Mouse (Mus musculus) midbrain, embryonic 14.5 days (tissue): ENCODE measurements at regions not wholly inside any gene's neighbourhood (a gene's known extent, or its start where the extent isn't known, plus 50 kb on each side); places are given as distances from the start of the nearest gene placed in this dataset.

Experiments used
- ATAC-seq: fragments of 200-750 bp; cut with Nextera tagmentation; 2 replicates; pipeline ENCODE4 v1.8.0; 2017; ENCODE audit warnings: moderate number of reproducible peaks, moderate library complexity; ENCODE audit not compliant: low FRiP score, low TSS enrichment
- DNase-seq: peaks from one replicate; pipeline ENCODE4 v3.0.0-alpha.2; 2015
- H3K27ac ChIP-seq: fragments of 300-500 bp; sonication (generic); replicated peaks from 2 replicates; pipeline ENCODE4 v1.5.1; 2014; ENCODE audit warnings: mild to moderate bottlenecking, low read depth, low read length, moderate library complexity
- H3K27me3 ChIP-seq: fragments of 300-500 bp; sonication (generic); 2 replicates; pipeline ENCODE4 v1.6.1; 2014; ENCODE audit warnings: low read length, control low read depth, mixed read lengths; ENCODE audit not compliant: control insufficient read depth, insufficient read depth
- H3K36me3 ChIP-seq: fragments of 300-500 bp; sonication (generic); 2 replicates; pipeline ENCODE4 v1.6.1; 2014; ENCODE audit warnings: low read length, control low read depth; ENCODE audit not compliant: control insufficient read depth, insufficient read depth
- H3K4me1 ChIP-seq: fragments of 300-500 bp; sonication (generic); 2 replicates; pipeline ENCODE4 v1.6.1; 2014; ENCODE audit warnings: mild to moderate bottlenecking, antibody characterized with exemption, low read length, control low read depth; ENCODE audit not compliant: control insufficient read depth, insufficient read depth
- H3K4me2 ChIP-seq: fragments of 300-500 bp; sonication (generic); 2 replicates; pipeline ENCODE4 v1.6.1; 2014; ENCODE audit warnings: mild to moderate bottlenecking, low read length, moderate library complexity
- H3K4me3 ChIP-seq: fragments of 300-500 bp; sonication (generic); replicated peaks from 2 replicates; pipeline ENCODE4 v1.5.1; 2014; ENCODE audit warnings: low read depth, low read length
- H3K9ac ChIP-seq: fragments of 300-500 bp; sonication (generic); replicated peaks from 2 replicates; pipeline ENCODE4 v1.6.1; 2014; ENCODE audit warnings: mild to moderate bottlenecking, low read length, moderate library complexity
- H3K9me3 ChIP-seq: fragments of 300-500 bp; sonication (generic); 2 replicates; pipeline ENCODE4 v1.6.1; 2016; ENCODE audit warnings: low read length, control low read depth, mixed read lengths; ENCODE audit not compliant: control insufficient read depth
- WGBS: fragments of 180-500 bp; shearing (Covaris S2); extraction: QIAGEN DNeasy Blood & Tissue Kit; methylation state at CpG from one replicate; pipeline ENCODE4 v1.1.7; 2014; 5-methylcytosine and 5-hydroxymethylcytosine counted together

DNA sequence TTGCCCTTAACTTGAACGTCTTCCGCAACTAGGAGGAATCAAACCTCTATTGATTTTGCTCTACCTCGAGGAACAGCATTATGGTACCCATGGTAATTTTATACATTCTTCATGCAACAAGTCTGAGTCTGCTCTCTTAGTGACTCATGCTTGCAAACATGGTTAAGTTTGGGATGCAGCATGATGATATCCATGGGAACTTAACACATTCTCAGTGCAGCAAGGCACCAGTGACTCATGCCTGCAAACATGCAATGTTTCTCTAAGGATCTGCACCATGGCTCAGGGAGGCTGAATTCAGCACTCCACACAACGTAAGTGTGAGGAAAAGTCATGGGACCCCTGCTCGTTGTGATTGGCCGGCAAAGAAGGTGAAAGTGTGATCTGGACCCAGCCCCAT, 487.1 kb upstream of the Kdm8 start:
- H3K9ac ChIP-seq: no peak overlapping the region

DNA sequence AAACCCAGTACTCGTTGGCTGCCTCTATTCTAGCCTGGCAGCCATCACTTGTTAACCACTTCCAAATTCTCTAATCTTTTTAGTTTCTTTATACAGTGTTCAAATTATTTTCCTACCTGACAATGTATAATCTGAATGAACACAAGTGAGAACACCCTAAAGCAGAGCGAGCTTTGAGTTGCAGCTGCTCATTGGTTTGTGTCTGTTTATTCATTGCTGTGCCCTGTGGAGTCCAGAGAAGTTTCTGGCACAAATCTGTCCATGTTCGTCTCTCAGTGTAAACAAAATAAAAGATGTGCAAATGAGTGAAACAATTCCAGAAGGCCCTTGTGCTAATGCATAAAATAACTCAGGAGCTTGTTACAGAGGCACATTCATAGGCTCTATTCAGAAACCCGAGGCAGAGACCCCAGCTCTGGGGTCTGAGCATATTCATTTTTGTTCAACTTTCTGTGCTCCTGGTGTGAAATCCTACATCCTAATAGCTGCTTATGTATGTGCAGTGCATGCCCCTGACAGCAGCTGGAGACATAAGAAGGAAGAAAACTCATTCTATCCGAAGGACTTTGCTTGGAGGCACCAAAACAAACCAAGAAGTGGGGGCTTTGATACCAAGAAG, 469.5 kb upstream of the Kdm8 start:
- Histone ChIP-seq H3K9ac (no peak overlapping the region), H3K27me3 (no peaks in the 10 kb centered on the region), H3K9me3 (no peaks in the 10 kb centered on the region), H3K36me3 (no peaks in the 10 kb centered on the region), H3K4me2 (no peak overlapping the region), H3K4me1 (no peaks in the 10 kb centered on the region), H3K27ac (no peak overlapping the region), H3K4me3 (no peak overlapping the region)
- WGBS: 68% methylated on average over 5 of the region's 5 CpGs
- no peak for DNase-seq
- no peak for ATAC-seq

More for the DNA sequence above, 487.1 kb upstream of the Kdm8 start:
- ATAC-seq: no peak
- 89% methylated on average over 6 of the region's 6 CpGs for WGBS
- no peaks in the 10 kb centered on the region for H3K36me3 ChIP-seq
- H3K27me3 ChIP-seq: no peaks in the 10 kb centered on the region
- DNase-seq: no peak
- H3K4me2 ChIP-seq: no peak overlapping the region
- no peaks in the 10 kb centered on the region for H3K4me1 ChIP-seq
- H3K27ac ChIP-seq: no peak overlapping the region
- no peak overlapping the region for H3K4me3 ChIP-seq
- H3K9me3 ChIP-seq: no peaks in the 10 kb centered on the region

DNA sequence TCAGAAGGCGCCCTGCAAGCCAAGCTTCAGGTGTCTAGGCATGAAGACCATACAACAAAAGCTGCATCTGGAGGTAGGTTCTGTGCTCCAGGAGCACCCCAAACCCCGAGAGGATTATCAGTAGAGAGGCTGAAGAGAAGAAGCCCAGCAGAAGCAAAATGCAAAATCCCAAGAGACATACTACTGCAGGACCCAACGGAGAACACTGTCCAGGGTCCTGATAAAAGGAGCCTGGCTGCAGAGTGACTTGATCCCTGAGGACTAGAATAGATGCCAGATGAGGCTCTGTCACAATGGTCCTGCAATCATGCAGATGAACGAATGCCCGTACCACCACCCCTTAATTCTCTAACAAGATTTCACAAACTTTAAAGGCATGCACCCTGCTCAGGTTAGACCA, 455.0 kb upstream of the Kdm8 start:
- Histone ChIP-seq H3K4me3 (no peak overlapping the region), H3K4me2 (no peak overlapping the region), H3K27me3 (no peaks in the 10 kb centered on the region), H3K4me1 (no peaks in the 10 kb centered on the region), H3K9ac (no peak overlapping the region), H3K27ac (no peak overlapping the region), H3K9me3 (no peaks in the 10 kb centered on the region), H3K36me3 (no peaks in the 10 kb centered on the region)
- WGBS: 66% methylated on average over 5 of the region's 5 CpGs
- DNase-seq: no peak
- no peak for ATAC-seq

DNA sequence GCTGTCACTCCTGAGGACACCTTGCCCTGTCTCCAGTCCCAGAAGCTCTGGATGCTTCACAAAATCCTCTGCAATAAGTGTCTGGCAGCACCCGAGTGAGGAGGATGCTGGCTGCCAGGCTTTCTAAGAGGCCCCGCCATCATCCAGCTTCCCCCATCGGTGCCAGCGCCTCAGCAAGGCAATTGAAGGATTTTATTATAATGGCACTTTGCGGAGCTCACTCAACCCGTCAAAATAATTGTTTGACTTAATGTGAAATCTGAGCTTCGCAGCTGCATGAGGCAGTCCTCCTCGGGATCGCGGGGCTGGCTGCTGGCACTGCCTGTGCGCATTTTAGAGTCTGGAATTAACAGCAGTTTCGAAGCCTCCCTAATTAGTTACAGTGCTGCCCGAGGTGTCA, 453.8 kb upstream of the Kdm8 start:
- peak; percentile 66 for DNase-seq
- 28% methylated on average over 13 of the region's 13 CpGs for WGBS
- no peak overlapping the region for H3K4me3 ChIP-seq
- H3K27me3 ChIP-seq: no peaks in the 10 kb centered on the region
- no peaks in the 10 kb centered on the region for H3K9me3 ChIP-seq
- no peaks in the 10 kb centered on the region for H3K36me3 ChIP-seq
- H3K9ac ChIP-seq: no peak overlapping the region
- peak overlapping the region; percentile 37 for H3K4me2 ChIP-seq
- no peak for ATAC-seq
- peak overlapping the region; percentile 37; the same call in 1 of the 2 replicates for H3K27ac ChIP-seq
- H3K4me1 ChIP-seq: no peaks in the 10 kb centered on the region

DNA sequence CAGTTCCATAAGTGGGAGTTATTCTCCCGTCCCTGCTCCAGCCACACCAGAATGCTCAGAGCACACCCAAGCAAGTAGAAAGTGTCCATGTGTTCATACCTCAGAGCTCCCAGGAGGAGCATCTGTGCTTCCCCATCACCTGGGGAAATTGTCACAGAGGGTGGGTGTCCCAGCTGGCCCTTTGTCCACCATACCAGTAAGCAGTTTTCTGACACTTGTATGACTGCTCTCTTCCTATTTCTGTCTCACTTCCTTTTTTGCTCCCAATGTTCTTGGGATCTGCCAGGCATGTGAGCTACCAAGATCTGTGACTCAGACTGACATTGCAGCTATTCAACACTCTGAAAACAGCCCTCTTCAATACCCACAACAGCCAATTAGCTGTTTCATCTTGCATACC, 447.9 kb upstream of the Kdm8 start:
- ATAC-seq (no peak), DNase-seq (no peak)
- H3K27me3 ChIP-seq: no peaks in the 10 kb centered on the region
- H3K9me3 ChIP-seq: no peaks in the 10 kb centered on the region
- H3K4me3 ChIP-seq: no peak overlapping the region
- no peak overlapping the region for H3K27ac ChIP-seq
- H3K9ac ChIP-seq: no peak overlapping the region
- 88% methylated on average over 1 of the region's 1 CpGs for WGBS
- no peak overlapping the region for H3K4me2 ChIP-seq
- no peaks in the 10 kb centered on the region for H3K36me3 ChIP-seq
- H3K4me1 ChIP-seq: peaks cover 4% of the 10 kb centered on the region; the same call in 1 of the 2 replicates

DNA sequence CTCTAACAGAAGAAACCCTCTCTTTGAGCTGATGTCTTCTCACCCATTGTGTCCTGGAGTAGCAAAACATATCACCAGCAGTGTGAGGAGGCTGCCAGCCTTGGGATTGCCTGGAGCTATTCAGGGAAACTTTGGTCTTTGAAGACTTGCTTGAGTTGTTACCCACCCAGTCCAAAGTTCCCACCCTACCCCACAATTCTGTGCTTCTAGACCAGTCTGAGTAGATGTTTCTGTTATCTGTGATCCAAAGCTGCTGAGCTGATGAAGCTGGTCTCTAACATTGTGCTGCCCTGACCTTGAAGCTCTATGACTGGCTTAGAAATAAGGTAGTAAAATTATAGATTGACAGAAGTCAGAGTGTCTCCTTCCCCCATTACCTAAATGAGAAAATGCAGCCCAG, 443.8 kb upstream of the Kdm8 start:
- Histone ChIP-seq H3K27me3 (no peaks in the 10 kb centered on the region), H3K27ac (no peak overlapping the region), H3K4me1 (peaks cover 6% of the 10 kb centered on the region; the same call in 1 of the 2 replicates), H3K36me3 (no peaks in the 10 kb centered on the region), H3K9me3 (no peaks in the 10 kb centered on the region), H3K4me2 (no peak overlapping the region), H3K9ac (no peak overlapping the region), H3K4me3 (no peak overlapping the region)
- DNase-seq: no peak
- ATAC-seq: no peak

DNA sequence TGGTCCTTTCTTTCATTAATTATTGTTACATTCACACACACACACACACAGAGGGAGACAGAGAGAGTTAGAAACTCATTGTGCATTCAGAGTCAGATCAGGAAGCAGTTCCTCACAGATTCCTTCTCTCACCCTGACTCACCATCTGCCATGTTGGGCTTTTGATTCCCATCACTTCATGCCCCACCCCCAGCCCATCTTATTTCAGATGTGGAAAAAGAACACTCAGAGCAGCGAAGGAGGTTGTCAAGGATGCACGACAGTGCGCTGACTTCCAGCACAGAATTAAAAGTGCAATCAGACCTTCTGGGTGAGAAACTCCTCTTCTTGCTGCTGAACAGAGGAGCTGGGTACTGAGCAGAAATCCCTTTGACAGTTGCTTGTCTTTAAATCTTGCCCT, 438.8 kb upstream of the Kdm8 start:
- ATAC-seq (no peak), DNase-seq (peak; percentile 48)
- WGBS: 53% methylated on average over 3 of the region's 3 CpGs
- no peaks in the 10 kb centered on the region for H3K36me3 ChIP-seq
- H3K4me1 ChIP-seq: peaks cover 8% of the 10 kb centered on the region; the same call in 1 of the 2 replicates
- no peaks in the 10 kb centered on the region for H3K9me3 ChIP-seq
- no peak overlapping the region for H3K4me2 ChIP-seq
- no peaks in the 10 kb centered on the region for H3K27me3 ChIP-seq
- no peak overlapping the region for H3K4me3 ChIP-seq
- no peak overlapping the region for H3K27ac ChIP-seq
- H3K9ac ChIP-seq: no peak overlapping the region

DNA sequence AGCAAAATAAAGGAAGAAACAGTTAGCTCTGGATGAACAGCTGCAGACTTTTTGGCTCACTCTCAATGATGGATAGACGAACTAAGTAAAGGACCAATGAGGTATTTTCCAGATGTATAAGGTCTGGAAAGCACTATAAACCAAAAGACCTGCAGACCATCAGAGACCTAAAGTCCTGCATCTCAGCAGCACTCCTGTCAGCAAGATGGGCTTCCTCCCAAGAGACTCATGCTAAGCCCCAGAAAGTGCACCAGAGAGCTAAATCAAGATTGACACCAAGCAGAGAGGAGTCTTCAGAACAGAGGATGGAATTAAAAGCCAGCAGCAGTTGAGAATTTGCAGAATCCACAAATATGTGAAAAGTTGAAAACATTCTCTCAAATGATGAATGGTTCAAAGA, 425.2 kb upstream of the Kdm8 start:
- Histone ChIP-seq H3K4me1 (no peaks in the 10 kb centered on the region), H3K9ac (no peak overlapping the region), H3K27me3 (no peaks in the 10 kb centered on the region), H3K36me3 (no peaks in the 10 kb centered on the region), H3K4me3 (no peak overlapping the region), H3K9me3 (no peaks in the 10 kb centered on the region), H3K27ac (no peak overlapping the region), H3K4me2 (no peak overlapping the region)
- ATAC-seq (no peak), DNase-seq (no peak)
- WGBS: 72% methylated on average over 1 of the region's 1 CpGs

DNA sequence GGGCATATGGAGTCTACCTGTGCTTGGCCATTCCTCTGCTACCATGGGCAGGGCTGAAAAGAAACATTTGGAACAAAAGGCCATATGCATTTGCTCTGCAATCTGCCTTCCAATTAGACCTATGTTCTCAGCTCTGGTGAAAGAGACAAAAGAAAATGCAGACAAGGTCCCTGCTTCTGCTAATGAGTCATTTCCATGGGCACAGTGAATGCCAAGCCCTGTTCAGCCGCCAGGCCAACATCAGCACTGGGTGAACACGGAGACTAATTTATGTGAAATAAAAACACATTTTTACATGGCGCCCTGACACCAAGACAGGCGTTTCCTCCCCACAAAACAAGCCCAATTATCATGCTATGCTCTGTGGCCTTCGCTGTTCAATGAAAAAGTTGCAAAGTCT, 419.5 kb upstream of the Kdm8 start:
- H3K27me3 ChIP-seq: no peaks in the 10 kb centered on the region
- no peaks in the 10 kb centered on the region for H3K4me1 ChIP-seq
- ATAC-seq: no peak
- H3K36me3 ChIP-seq: no peaks in the 10 kb centered on the region
- DNase-seq: no peak
- no peak overlapping the region for H3K4me3 ChIP-seq
- H3K9me3 ChIP-seq: no peaks in the 10 kb centered on the region
- H3K27ac ChIP-seq: no peak overlapping the region
- no peak overlapping the region for H3K9ac ChIP-seq
- 71% methylated on average over 5 of the region's 5 CpGs for WGBS
- H3K4me2 ChIP-seq: no peak overlapping the region
